Mouse (Mus musculus) cortical plate, adult 2 months (tissue): ENCODE data around the gene Comp. TPM values are rescaled to one million over a fixed set of nuclear protein-coding genes. Genes with fewer than 3 reads are reported as not detected.

Experiments used
- H3K27ac ChIP-seq: fragments of 200-500 bp; 2 replicates; pipeline ENCODE4 v1.5.1; 2012; ENCODE audit warnings: low read length, control low read depth, inconsistent platforms; ENCODE audit not compliant: insufficient read depth
- H3K4me1 ChIP-seq: fragments of 200-500 bp; 2 replicates; pipeline ENCODE4 v1.6.1; 2011; ENCODE audit warnings: low read length; ENCODE audit not compliant: control insufficient read depth, insufficient read depth
- H3K4me3 ChIP-seq: fragments of 200-500 bp; 2 replicates; pipeline ENCODE4 v1.5.1; 2011; ENCODE audit warnings: mild to moderate bottlenecking, low read length, control low read depth; ENCODE audit not compliant: insufficient read depth
- CTCF ChIP-seq: fragments of 200-500 bp; IDR thresholded peaks from 2 replicates; pipeline ENCODE4 v1.5.1; 2011; ENCODE audit warnings: mild to moderate bottlenecking, control low read depth, low read length; ENCODE audit not compliant: insufficient read depth; ENCODE audit errors: extremely low read depth
- POLR2A ChIP-seq: fragments of 200-500 bp; IDR thresholded peaks from 2 replicates; pipeline ENCODE4 v1.6.1; 2011; ENCODE audit warnings: mild to moderate bottlenecking, low read length, control low read depth; ENCODE audit not compliant: insufficient read depth; ENCODE audit errors: extremely low read depth
- polyA plus RNA-seq: library from polyadenylated mRNA; depleted of rRNA; stranded (reverse); fragments of >200 nt; gene quantifications from 2 replicates; pipeline ENCODE4 v1.2.3, GENCODE M21; 2012; rRNA removed

Gene Comp
- polyA plus RNA-seq, 1 experiment = 0.19 TPM

GRCm38 (mm10) chr8:70422722-70423121 lies 49.4 kb downstream of the Comp start:
- Histone ChIP-seq H3K4me1 (peaks cover 6% of the 10 kb centered on the region), H3K4me3 (no peak overlapping the region), H3K27ac (no peak overlapping the region)
- TF ChIP-seq POLR2A = no peak
- TF ChIP-seq CTCF = no peak

GRCm38 (mm10) chr8:70426300-70426907 lies 53.0 kb downstream of the Comp start:
- TF ChIP-seq CTCF (no peak), POLR2A (no peak)
- Histone ChIP-seq H3K4me1 (no peaks in the 10 kb centered on the region; the same call in 1 of the 2 replicates), H3K27ac (no peak overlapping the region), H3K4me3 (no peak overlapping the region)

GRCm38 (mm10) chr8:70431213-70431612 lies 57.9 kb downstream of the Comp start:
- H3K4me3 ChIP-seq = no peak overlapping the region
- no peaks in the 10 kb centered on the region for H3K4me1 ChIP-seq
- TF ChIP-seq POLR2A = no peak
- no peak for TF ChIP-seq CTCF
- no peak overlapping the region for H3K27ac ChIP-seq

Other genes with a start within 250 kb of the Comp start
- gene Nr2c2ap, start 242.2 kb upstream of the Comp start, polyA plus RNA-seq = 22.5 and 25.2 TPM in 2 replicates
- 18.0 and 18.5 TPM in 2 replicates for gene Rfxank, start 234.4 kb upstream of the Comp start, polyA plus RNA-seq
- 107 and 108 TPM in 2 replicates for gene Borcs8, start 234.1 kb upstream of the Comp start, polyA plus RNA-seq
- gene Mef2b, start 233.8 kb upstream of the Comp start, polyA plus RNA-seq = 0.17 and 0.19 TPM in 2 replicates
- 55.9 and 74.3 TPM in 2 replicates for gene Tmem161a, start 201.2 kb upstream of the Comp start, polyA plus RNA-seq
- 55.9 and 56.8 TPM in 2 replicates for gene Slc25a42, start 161.3 kb upstream of the Comp start, polyA plus RNA-seq
- 105 and 121 TPM in 2 replicates for gene Sugp2, start 139.3 kb upstream of the Comp start, polyA plus RNA-seq
- 55.9 and 58.0 TPM in 2 replicates for gene Armc6, start 139.1 kb upstream of the Comp start, polyA plus RNA-seq
- gene Homer3, start 90.7 kb upstream of the Comp start, polyA plus RNA-seq = 11.6 and 22.6 TPM in 2 replicates
- gene Ddx49, start 71.1 kb upstream of the Comp start, polyA plus RNA-seq = 48.4 and 52.2 TPM in 2 replicates
- 232 and 238 TPM in 2 replicates for gene Cope, start 71.0 kb upstream of the Comp start, polyA plus RNA-seq
- gene Cers1, start 57.8 kb upstream of the Comp start, polyA plus RNA-seq = 79.8 and 84.8 TPM in 2 replicates
- 41.4 and 42.7 TPM in 2 replicates for gene Gdf1, start 43.7 kb upstream of the Comp start, polyA plus RNA-seq
- 23.8 TPM in 2 replicates for gene Upf1, start 20.3 kb upstream of the Comp start, polyA plus RNA-seq
- gene Crtc1, start 66.0 kb downstream of the Comp start, polyA plus RNA-seq = 113 and 115 TPM in 2 replicates
- 66.9 and 70.9 TPM in 2 replicates for gene Klhl26, start 103.4 kb downstream of the Comp start, polyA plus RNA-seq
- gene Tmem59l, start 113.8 kb downstream of the Comp start, polyA plus RNA-seq = 368 and 400 TPM in 2 replicates
- gene Crlf1, start 119.6 kb downstream of the Comp start, polyA plus RNA-seq = 2.1 and 8.6 TPM in 2 replicates
- gene Rex1bd, start 133.2 kb downstream of the Comp start, polyA plus RNA-seq = 201 and 206 TPM in 2 replicates
- 851 and 918 TPM in 2 replicates for gene Uba52, start 137.2 kb downstream of the Comp start, polyA plus RNA-seq
- gene Fkbp8, start 154.2 kb downstream of the Comp start, polyA plus RNA-seq = 592 and 612 TPM in 2 replicates
- 61.0 and 64.4 TPM in 2 replicates for gene Kxd1, start 154.4 kb downstream of the Comp start, polyA plus RNA-seq
- gene Ell, start 165.9 kb downstream of the Comp start, polyA plus RNA-seq = 23.8 and 23.9 TPM in 2 replicates
- gene Isyna1, start 220.8 kb downstream of the Comp start, polyA plus RNA-seq = 71.1 and 77.2 TPM in 2 replicates
- gene Ssbp4, start 235.3 kb downstream of the Comp start, polyA plus RNA-seq = 241 and 249 TPM in 2 replicates
- gene Lrrc25, start 242.6 kb downstream of the Comp start, polyA plus RNA-seq = 1.0 and 1.4 TPM in 2 replicates